Mouse (Mus musculus) neutrophil, adult 5-6 weeks (primary cell): ENCODE data around the gene Flt1. TPM values are rescaled to one million over a fixed set of nuclear protein-coding genes. Genes with fewer than 3 reads are reported as not detected.

ENCODE experiments used
- ATAC-seq: fragments of 151-379, 151-347 bp; 2 replicates; pipeline ENCODE4 v1.8.0; 2017; ENCODE audit warnings: mild to moderate bottlenecking, moderate TSS enrichment; ENCODE audit not compliant: insufficient number of reproducible peaks, poor library complexity, low FRiP score, severe bottlenecking; ENCODE audit errors: extremely low read depth
- total RNA-seq: library from RNA; stranded (forward); fragments of 200-1000 nt; gene quantifications from 2 replicates; pipeline ENCODE4 v1.2.3, GENCODE M21; 2017

The Flt1 gene
- 0.93 and 1.1 TPM in 2 replicates for total RNA-seq

DNA sequence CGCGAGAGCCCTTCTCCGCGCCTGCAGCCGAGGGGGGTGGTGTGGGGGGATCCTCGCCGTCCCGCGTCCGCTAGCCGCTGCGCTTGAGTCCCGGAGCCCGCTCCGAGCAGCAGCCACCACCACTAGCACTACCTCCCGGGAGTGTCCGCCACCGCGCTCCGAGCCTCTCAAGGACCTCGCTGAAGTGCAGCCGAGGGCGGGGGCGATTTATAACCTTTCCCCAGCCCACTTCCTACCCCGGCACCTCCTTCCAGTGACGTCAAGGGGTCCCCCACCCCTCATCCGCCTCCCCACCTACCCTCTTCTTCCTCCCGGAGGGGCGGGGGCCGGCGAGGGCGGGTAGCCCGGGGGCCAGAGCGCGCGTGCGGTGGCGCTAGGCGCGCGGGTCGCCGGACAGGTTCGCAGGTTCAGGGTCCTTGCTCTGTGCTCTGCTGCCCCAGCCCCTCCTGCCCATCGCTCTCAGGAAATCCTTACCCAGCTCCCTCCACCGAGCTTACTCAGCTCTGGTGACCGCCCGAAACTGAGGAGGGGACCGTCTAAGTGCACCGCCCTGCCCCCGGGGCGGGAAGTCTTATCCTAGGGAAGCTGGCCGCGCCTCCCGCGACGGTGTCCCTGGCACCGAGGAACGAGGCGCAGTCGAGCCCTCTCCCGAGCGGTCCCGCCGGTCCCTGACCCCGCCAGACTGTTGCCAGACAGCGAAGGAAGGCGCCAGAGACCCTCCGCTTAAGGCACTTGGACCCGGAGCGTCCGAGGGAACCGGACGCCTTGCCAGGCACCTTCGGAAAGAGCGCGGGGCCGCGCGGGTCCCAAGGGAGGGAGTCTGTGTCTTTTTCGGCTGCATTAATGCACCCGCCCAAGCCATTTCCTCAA, at the start of gene Flt1:
Gene Flt1, minus strand, starts transcription at position 181 of the 870 bp plus-strand sequence.
- ATAC-seq = 0 out of 2 replicates have a peak, but pooled peaks have one; percentile 17

DNA sequence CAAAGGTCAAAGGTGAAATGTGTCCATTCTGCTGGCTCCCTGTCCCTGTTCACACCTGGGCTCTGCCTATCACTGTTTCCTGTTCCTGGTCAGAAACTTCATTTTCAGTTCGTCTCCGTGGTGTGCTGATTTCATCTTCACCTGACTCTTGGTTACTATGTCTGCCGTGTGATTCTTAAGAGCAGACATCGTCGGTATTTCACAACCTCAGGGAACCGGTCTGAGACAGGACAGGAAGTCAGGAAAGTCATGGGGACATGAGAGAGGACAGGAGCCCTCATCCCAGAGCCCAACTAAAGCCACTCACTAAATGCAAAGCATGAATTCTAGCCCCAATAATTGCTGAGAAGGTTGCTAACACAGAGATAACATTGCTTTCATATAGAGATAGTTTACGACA, 49.4 kb upstream of the Flt1 start:
- no peak for ATAC-seq

DNA sequence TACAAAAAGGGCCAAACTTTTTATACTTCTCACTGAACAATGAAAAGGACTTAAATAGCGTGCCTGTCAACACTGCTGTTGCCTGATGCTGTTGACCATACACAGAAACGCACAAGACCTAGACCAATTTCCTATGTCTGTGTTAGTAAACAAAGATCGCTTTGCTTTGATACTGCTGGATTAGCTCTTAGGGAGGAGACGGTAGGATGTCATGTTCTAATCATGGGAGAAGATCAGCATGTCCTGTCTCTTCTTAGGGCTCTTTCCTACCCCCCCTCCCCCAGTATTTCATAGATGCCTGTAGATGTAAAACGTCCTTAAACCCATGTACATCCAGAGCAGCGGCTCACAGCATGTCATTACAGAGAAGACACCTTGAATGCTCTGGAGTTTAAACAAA, 44.1 kb upstream of the Flt1 start:
- no peak for ATAC-seq

DNA sequence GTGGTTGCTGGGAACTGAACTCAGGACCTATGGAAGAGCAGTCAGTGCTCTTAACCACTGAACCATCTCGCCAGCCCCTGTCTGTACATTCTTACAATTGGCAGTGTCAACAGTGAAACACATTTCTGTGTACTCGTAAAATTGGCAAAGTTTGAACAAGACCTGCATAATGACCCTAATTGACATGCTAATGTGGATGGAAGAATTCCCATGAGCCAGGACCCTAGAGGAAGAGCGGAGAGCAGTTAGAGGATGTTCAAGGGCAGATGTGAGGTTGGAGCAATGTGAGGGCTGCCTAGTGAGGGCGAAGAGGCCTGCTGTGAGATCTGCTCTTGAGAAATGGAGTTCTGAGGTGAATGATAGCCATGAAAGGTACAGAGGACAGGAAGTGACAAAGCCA, 38.2 kb upstream of the Flt1 start:
- ATAC-seq = no peak

DNA sequence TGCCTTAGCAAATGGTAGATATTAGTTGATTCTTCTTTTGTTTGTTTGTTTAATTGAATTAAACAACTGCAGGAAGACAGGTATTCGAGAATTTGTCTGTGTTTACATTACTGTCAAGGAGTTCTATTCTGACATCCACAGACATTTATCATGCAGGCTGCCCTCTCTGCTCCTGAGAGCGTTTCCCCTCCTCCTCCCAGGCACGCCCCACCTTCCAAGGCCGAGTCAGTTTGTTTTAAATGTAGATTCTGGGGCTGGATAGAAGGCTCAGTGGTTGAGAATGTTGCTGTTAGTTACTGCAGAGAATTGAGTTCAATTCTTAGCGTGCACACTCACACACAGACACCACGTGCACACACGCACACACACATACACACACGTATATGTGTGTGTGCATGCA, 36.2 kb upstream of the Flt1 start:
- no peak for ATAC-seq

DNA sequence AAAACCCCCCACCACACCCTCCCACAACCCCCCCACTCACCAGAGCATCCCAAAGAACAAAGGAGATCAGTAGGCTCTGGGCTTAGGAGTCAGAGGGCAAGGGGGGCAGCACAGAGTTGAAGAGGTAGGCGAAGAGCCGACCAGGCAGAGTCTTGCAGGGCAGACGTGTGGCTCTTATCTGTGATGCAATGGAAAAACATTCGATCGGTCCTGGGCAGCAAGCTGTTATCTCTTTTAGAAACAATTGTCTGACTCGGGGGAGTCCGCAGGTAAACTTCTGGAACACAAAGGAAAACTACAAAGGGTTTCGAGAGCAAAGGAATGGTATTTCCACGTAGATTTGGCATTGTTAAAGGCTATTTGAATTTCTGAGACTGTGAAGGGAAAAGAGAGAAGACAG, 35.5 kb upstream of the Flt1 start:
- no peak for ATAC-seq

DNA sequence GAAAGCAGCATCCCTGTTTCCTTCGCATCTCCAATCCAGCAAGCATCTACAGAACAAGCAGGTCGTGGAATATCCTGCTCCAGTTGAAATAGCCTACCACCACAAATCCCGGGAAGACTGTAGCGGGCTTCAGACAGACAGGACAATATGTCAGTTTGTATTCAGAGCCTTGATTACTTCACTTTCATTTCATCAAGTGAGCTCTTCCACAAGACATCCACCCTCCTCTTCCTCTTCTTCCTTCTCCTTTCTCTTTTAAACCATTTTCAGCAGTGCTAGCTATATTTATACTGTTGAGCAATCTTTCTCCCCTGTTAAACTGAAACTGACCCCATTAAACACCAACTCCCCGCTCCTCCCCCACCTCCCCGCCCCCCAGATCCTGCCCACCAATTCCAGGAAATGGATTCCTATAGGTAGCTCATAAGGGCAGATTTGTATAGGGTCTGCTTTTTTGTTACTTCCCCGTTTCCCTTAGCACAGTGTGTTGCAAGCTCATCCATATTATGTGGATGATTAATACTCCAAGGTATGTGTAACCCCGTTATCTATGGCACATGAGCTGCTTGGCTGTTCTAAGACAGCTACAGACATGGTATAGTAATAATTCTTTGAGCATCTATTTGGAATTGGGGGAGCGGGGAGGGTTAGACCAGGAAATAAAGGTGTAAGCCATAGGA, 33.0 kb upstream of the Flt1 start:
- no peak for ATAC-seq

DNA sequence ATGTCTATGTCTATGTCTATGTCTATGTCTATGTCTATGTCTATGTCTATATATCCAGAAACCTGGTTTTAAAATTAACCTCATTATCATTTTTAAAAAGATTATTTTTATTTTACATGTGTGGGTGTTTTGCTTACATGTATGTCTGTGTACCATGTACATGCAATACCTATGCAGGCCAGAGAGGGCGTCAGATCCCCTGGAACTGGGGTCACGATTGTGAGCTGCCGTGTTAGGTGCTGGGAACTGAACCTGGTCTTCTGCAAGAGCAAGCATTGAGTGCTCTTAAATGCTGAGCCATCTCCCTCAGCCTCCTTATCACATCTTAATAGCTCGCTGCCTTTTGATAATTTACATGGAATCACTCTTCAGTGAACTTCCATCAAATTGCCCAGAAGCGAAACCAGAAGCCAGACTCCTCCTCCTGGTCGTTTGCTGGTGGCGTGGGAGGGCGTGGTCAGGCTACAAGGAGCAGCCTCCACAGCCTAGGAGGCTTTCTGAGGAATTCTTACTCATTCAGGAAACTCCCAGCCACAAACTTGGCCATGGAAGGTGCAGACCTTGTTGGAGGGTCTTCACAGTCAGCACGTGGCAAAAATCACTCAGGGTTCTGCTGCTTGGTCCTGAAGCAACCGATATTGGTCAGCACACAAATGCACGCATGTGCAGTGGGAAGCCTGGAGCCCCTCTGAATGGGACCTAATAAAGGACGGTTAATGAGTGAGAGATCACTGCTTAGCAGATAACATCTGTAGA, 32.2 kb upstream of the Flt1 start:
- ATAC-seq = peak; percentile 55; the same call in 1 of the 2 replicates

DNA sequence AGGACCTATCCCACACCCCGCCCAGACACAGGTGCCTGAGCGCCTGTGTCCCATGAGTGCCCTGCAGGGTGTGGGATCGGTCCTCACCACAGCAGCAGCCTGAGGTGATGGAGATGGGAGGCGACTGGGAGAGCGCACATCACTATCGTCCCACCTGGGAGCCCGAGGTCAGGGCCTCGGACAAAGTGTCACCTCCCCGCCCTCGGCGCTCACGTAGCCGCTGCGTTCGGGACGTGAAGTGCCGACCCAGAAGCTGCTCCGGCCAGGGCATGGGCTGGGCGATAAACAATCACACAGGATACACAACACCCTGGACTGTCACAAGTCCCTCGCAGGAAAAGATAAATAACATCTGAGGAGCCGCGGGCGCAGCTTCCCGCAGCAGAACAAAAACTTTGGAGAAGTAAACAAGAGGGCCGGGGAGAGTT, 27.1 kb upstream of the Flt1 start:
- ATAC-seq = no peak

DNA sequence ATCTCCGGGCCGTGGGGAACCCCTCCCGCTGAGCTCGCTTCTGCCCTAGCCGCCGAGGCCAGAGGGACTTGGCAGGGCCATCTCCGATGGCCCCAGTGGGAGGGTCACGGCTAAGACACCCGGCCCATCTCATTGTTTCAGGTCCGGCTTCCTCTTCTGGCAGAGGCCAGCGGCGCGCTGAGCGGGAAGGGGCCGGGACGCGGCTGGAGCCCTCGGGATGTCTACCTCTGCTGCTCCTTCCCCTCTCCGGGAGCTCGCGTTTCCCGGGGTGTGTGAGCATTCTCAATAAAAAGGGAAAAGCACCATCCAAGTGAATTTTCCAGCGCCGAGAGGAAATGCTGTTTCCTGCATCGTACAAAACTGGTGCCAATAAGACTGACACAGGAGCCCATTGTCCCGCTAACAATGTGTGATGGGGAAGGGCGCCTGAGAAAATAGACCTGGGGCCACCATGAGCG, 25.9 kb upstream of the Flt1 start:
- no peak for ATAC-seq

DNA sequence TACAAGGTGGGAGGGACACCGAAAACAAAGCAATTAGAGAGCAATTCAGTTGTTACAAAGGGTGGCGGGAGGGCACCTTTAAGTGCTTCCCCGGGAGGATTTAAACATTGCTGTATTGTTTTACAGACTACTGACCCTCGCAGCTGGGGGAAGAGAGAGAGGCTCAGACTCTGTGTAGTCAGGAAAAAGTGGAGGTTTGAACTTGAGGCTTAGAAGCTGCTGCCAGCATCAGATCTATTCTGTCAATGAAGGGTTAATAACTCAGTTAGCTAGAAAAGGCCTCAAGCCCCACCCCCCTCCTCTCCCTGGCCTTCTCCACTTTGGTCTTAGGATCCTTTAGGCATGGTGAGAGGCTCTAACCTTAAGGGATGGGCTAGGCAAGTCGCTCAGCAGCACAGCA, 24.2 kb upstream of the Flt1 start:
- ATAC-seq = no peak

DNA sequence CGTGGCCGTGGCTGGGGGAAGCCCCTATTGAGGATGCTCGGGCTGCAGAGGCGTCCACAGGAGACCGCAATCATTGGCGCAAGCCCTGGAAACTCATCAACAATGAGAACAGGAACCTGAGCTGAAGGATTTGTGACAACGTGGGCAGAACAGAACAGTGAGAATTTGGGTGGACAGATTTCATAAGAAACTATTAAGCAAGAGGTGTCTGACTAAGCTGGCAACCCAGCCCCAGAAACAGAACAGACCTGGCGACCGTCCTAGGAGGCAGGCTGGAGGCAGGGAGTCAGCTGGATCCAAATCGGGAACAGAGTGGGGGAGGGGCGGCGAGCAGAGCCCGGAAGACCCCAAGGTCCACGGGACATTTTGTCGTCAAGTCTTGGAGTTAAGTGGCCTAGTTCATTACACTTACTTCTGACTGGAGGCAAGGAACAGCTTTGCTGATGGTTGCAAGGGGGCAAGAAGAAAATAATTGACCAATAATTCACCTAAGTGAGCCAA, 22.3 kb upstream of the Flt1 start:
- peak; percentile 89 for ATAC-seq

DNA sequence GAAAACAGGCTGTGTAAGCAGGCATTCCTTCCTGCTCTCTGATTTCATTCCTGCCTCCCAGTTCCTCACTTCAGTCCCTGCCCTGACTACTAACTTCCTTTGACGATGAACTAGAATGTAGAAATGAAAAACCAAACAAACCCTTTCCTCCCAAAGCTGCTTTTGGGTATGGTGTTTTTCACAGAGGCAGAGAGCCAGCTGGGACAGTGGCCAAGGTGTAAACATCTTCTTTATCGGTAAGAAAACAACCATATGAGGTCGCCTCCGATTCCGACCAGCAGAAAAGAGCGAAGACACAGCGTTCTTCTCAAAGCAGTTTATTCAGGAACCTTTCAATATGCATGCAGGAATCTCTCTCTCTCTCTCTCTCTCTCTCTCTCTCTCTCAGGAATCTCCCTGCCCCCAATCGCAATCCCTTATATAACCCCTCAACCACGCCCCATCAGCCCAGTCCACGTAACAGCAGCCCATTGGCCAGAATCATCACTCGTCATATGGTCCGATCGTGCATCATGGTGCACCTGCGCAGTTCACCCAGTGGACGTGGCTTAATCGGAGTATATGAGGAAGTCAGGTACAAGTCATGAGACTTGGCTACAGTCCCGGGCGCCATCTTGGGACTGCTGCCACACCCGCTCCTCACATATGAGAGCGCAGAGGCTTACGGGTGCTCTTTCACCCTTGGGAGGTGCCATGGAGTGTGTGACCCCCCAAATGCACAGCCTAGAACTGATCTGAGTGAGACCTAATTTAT, 19.3 kb upstream of the Flt1 start:
- ATAC-seq = no peak

DNA sequence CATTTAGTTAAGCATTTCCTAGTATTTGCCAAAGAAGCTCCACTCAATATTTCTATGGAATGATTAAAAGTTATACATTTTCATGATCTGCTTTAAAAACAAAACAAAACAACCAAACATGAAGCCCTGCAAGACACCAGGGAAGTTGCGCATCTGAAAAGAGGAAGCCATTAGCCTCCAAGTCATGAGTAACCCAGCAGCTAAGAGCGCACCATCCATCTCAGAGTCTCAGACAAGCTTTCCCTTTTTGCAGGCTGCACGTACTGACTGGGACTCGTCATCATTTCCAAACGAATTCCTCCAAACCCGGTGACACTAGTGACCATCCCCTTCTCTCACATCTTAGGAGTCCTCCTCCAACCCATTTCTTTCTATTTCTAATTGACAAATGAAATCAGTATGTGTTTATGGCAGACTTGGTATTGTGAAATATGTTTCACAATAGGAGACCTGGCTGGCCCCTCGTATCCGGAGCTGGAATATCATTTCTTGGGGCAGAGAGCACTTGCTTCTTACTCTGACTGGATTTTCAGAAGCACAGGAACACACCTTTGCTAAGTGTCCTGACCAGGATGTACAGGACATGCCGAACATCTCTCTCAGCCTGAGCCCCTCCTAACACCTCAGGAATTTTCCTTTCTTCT, 16.8 kb upstream of the Flt1 start:
- peak; percentile 89 for ATAC-seq

DNA sequence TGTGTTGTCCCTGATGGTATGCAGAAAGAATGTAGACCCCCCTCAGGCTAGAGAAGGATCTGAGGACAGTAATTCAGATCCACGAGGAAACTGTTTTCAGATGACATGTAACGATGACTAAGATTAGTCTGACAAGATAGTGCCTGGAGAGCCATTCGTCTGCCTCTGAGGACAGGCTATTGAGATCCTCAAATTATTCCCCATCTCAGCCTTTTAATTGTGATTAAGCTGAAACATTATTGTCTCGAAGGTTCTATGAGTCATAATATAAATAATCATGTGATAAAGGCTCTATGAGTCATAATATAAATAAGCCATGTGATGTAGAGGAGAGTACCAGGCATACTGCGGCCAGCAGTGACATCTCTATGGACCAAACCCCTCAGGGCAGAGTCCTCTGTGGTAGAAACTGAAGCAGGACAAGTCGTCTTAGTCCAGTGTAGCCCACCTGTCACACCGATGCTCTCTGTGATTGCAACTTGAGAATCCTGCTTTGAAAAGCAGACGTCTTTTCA, 11.0 kb upstream of the Flt1 start:
- ATAC-seq = no peak

DNA sequence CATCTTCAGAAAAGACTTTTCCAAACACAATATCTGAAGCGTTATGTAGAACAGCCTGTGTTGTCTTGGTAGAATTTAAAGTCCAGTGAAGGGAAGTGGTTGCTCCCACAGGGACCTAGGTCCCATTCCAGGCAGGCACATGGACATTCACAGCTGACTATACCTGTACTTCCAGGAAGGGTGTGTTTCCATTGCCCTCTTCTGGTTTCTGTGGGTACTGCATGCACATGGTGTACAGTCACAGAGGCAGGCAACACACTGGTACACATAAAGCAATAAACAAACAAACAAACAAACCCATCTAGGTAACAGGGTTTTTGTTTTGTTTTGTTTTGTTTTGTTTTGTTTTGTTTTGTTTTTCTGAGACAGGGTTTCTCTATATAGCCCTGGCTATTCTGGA, 7.9 kb upstream of the Flt1 start:
- peak; percentile 53; the same call in 1 of the 2 replicates for ATAC-seq

DNA sequence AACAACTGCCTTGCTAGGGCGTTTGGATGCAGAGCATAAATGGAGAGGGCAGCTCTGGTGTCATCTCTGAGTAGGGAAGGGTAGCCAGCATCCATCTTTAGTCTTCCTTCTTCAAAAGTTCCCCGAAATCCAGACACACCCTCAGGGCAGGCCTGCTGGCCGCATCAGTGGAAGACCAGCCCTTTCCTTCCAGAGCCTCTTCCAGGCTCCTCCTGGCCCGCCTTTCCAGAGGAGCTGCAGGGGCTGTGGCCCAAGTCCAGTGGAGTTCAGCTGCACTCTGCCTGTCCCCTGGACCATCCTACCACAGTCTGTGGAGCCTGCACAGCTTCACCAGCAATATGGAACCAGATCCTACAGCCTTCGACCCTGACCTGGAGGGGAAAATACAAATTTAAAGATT, 7.1 kb upstream of the Flt1 start:
- ATAC-seq = no peak

DNA sequence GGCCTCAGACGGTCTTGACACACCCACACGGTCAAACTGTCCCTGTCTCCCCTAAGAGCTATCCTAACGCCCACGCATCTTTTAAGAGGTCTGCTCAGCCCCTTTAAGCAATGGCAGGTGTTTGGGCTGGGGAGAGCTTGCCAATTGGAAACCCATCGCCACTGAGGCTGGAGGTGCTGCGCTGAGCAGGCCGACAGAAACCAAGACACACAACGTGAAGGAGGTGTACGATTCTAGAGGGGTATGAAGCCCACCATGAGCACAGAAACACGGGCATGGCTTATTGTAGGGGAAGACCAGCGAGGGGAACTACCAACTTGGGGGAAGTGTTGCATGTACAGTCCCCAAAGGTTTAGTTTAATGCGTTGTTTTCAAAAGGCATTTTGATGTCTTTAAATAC, 1.7 kb upstream of the Flt1 start:
- ATAC-seq = no peak
